Mouse (Mus musculus): ENCODE measurements around the gene Ypel5. TPM values are rescaled to one million over a fixed set of nuclear protein-coding genes. Genes with fewer than 3 reads are reported as not detected.

Gene Ypel5
- polyA plus RNA-seq, 1 experiment: 19.7 TPM

- no peak for DNase-seq
- Histone ChIP-seq H3K4me3 (replicated peaks; ENCODE audit: extremely low read depth, low read depth, low read length) (peak overlapping the region; percentile 91), H3K4me1 (ENCODE audit: control insufficient read depth, insufficient read depth, low read length) (peaks cover 5% of the 10 kb centered on the region)
- WGBS: 8% methylated on average over 8 of the region's 8 CpGs
- TF ChIP-seq POLR2A (IDR thresholded peaks at IDR 0.05; ENCODE audit: borderline replicate concordance, extremely low read depth, low read depth, low read length): no peak
- no peak for TF ChIP-seq CTCF (IDR thresholded peaks at IDR 0.05; ENCODE audit: insufficient read depth, low read length)
Observed at GRCm38 (mm10) chr17:72837824-72838474, 1.7 kb downstream of the Ypel5 start.

GRCm38 (mm10) chr17:72839000-72839399 lies 2.7 kb downstream of the Ypel5 start:
- Histone ChIP-seq H3K4me3 (replicated peaks; ENCODE audit: extremely low read depth, low read depth, low read length) (no peak overlapping the region), H3K4me1 (ENCODE audit: control insufficient read depth, insufficient read depth, low read length) (peaks cover 5% of the 10 kb centered on the region)
- TF ChIP-seq POLR2A (IDR thresholded peaks at IDR 0.05; ENCODE audit: borderline replicate concordance, extremely low read depth, low read depth, low read length): no peak
- no peak for DNase-seq
- 58% methylated on average over 2 of the region's 2 CpGs for WGBS

- no peak for DNase-seq
- WGBS: 94% methylated on average over 6 of the region's 6 CpGs
- H3K4me3 ChIP-seq (replicated peaks; ENCODE audit: extremely low read depth, low read depth, low read length): no peak overlapping the region
Observed at GRCm38 (mm10) chr17:72844393-72844792, 8.1 kb downstream of the Ypel5 start.

GRCm38 (mm10) chr17:72844949-72845490 lies 8.8 kb downstream of the Ypel5 start:
- Histone ChIP-seq H3K4me3 (replicated peaks; ENCODE audit: extremely low read depth, low read depth, low read length) (no peak overlapping the region), H3K4me1 (ENCODE audit: control insufficient read depth, insufficient read depth, low read length) (peaks cover 2% of the 10 kb centered on the region; the same call in 1 of the 2 replicates)
- 71% methylated on average over 7 of the region's 7 CpGs for WGBS
- no peak for DNase-seq
- TF ChIP-seq CTCF (IDR thresholded peaks at IDR 0.05; ENCODE audit: insufficient read depth, low read length) (no peak), POLR2A (IDR thresholded peaks at IDR 0.05; ENCODE audit: borderline replicate concordance, extremely low read depth, low read depth, low read length) (no peak)

More at GRCm38 (mm10) chr17:72844393-72844792, 8.1 kb downstream of the Ypel5 start:
- H3K4me1 ChIP-seq (ENCODE audit: control insufficient read depth, insufficient read depth, low read length): peaks cover 2% of the 10 kb centered on the region; the same call in 1 of the 2 replicates
- TF ChIP-seq POLR2A (IDR thresholded peaks at IDR 0.05; ENCODE audit: borderline replicate concordance, extremely low read depth, low read depth, low read length): no peak
- no peak for TF ChIP-seq CTCF (IDR thresholded peaks at IDR 0.05; ENCODE audit: insufficient read depth, low read length)

- Histone ChIP-seq H3K4me3 (replicated peaks; ENCODE audit: extremely low read depth, low read depth, low read length) (no peak overlapping the region), H3K4me1 (ENCODE audit: control insufficient read depth, insufficient read depth, low read length) (peaks cover 2% of the 10 kb centered on the region; the same call in 1 of the 2 replicates)
- TF ChIP-seq CTCF (IDR thresholded peaks at IDR 0.05; ENCODE audit: insufficient read depth, low read length): no peak
- no peak for TF ChIP-seq POLR2A (IDR thresholded peaks at IDR 0.05; ENCODE audit: borderline replicate concordance, extremely low read depth, low read depth, low read length)
- no peak for DNase-seq
Observed at GRCm38 (mm10) chr17:72845521-72845920, 9.3 kb downstream of the Ypel5 start.

GRCm38 (mm10) chr17:72855298-72855697 lies 19.0 kb downstream of the Ypel5 start:
- H3K4me1 ChIP-seq (ENCODE audit: control insufficient read depth, insufficient read depth, low read length): no peaks in the 10 kb centered on the region
- 65% methylated on average over 1 of the region's 1 CpGs for WGBS
- DNase-seq: no peak
- TF ChIP-seq CTCF (IDR thresholded peaks at IDR 0.05; ENCODE audit: insufficient read depth, low read length): no peak; the same call in 1 of the 2 replicates
- TF ChIP-seq POLR2A (IDR thresholded peaks at IDR 0.05; ENCODE audit: borderline replicate concordance, extremely low read depth, low read depth, low read length): no peak
- H3K4me3 ChIP-seq (replicated peaks; ENCODE audit: extremely low read depth, low read depth, low read length): no peak overlapping the region

GRCm38 (mm10) chr17:72857677-72858633 lies 21.7 kb downstream of the Ypel5 start:
- WGBS: 52% methylated on average over 13 of the region's 13 CpGs
- no peaks in the 10 kb centered on the region for H3K4me1 ChIP-seq (ENCODE audit: control insufficient read depth, insufficient read depth, low read length)
- TF ChIP-seq CTCF (IDR thresholded peaks at IDR 0.05; ENCODE audit: insufficient read depth, low read length) (peak; percentile 48), POLR2A (IDR thresholded peaks at IDR 0.05; ENCODE audit: borderline replicate concordance, extremely low read depth, low read depth, low read length) (no peak)
- no peak overlapping the region for H3K4me3 ChIP-seq (replicated peaks; ENCODE audit: extremely low read depth, low read depth, low read length)
- peak; percentile 46 for DNase-seq

- Histone ChIP-seq H3K4me3 (replicated peaks; ENCODE audit: extremely low read depth, low read depth, low read length) (no peak overlapping the region), H3K4me1 (ENCODE audit: control insufficient read depth, insufficient read depth, low read length) (no peaks in the 10 kb centered on the region)
- TF ChIP-seq CTCF (IDR thresholded peaks at IDR 0.05; ENCODE audit: insufficient read depth, low read length) (no peak), POLR2A (IDR thresholded peaks at IDR 0.05; ENCODE audit: borderline replicate concordance, extremely low read depth, low read depth, low read length) (no peak)
- 60% methylated on average over 10 of the region's 10 CpGs for WGBS
- DNase-seq: no peak
Observed at GRCm38 (mm10) chr17:72863226-72863625, 27.0 kb downstream of the Ypel5 start.

GRCm38 (mm10) chr17:72866624-72867245 lies 30.5 kb downstream of the Ypel5 start:
- no peak overlapping the region for H3K4me3 ChIP-seq (replicated peaks; ENCODE audit: extremely low read depth, low read depth, low read length)
- WGBS: 84% methylated on average over 3 of the region's 3 CpGs

More at GRCm38 (mm10) chr17:72866624-72867245, 30.5 kb downstream of the Ypel5 start:
- no peak for DNase-seq
- H3K4me1 ChIP-seq (ENCODE audit: control insufficient read depth, insufficient read depth, low read length): no peaks in the 10 kb centered on the region
- TF ChIP-seq POLR2A (IDR thresholded peaks at IDR 0.05; ENCODE audit: borderline replicate concordance, extremely low read depth, low read depth, low read length): no peak
- TF ChIP-seq CTCF (IDR thresholded peaks at IDR 0.05; ENCODE audit: insufficient read depth, low read length): no peak
